In genomic region chr6:31658447-31659199, GRCm38 (mm10) we compare ENCODE assay signal across 22 mouse cellular contexts.
DNase-seq lines count a peak whose midpoint lies in the region; ATAC-seq lines count a peak whose summit lies in the region.
"Had no signal": no experiment of that assay in that cellular context is flagged by ENCODE, and none has a peak within 500 bp of the region (broad histone marks: within the 10 kb centered on the region; RNA-seq: fewer than 3 reads in every experiment).

No protein-coding gene starts in this region.

- peak; percentile 89 for ATAC-seq in heart, embryonic 12.5 days (ENCODE audit: insufficient number of reproducible peaks, low FRiP score)
- peak; percentile 81 for ATAC-seq in erythroid progenitor cell, adult 5-6 weeks (replicated peaks; ENCODE audit: low FRiP score, poor library complexity, severe bottlenecking)
- peak; percentile 98 for ATAC-seq in liver, embryonic 16.5 days (ENCODE audit: low read depth)
- no peak for ATAC-seq in kidney, embryonic 16.5 days (ENCODE audit: low FRiP score, low TSS enrichment)
- ATAC-seq: forebrain, embryonic 13.5 days; midbrain, embryonic 13.5 days; Patski had no signal

- intact Hi-C loops in heart, postnatal 14 days (cut with DNase I) = no loop called here

- H3K9ac ChIP-seq in heart, embryonic 12.5 days = no peak overlapping the region
- H3K9ac ChIP-seq in liver, embryonic 16.5 days (ENCODE audit: low read depth, low read length) = peak overlapping the region; percentile 32; the same call in 1 of the 2 replicates
- H3K9ac ChIP-seq in kidney, embryonic 16.5 days (replicated peaks; ENCODE audit: low read length) = no peak overlapping the region
- H3K9ac ChIP-seq: forebrain, embryonic 13.5 days; lung, embryonic 14.5 days; midbrain, embryonic 13.5 days had no signal

- H3K27me3 ChIP-seq in heart, embryonic 12.5 days (replicated peaks) = peaks cover 22% of the 10 kb centered on the region
- H3K27me3 ChIP-seq in liver, embryonic 16.5 days (ENCODE audit: control insufficient read depth, insufficient read depth, low read depth, low read length) = no peaks in the 10 kb centered on the region
- H3K27me3 ChIP-seq in kidney, embryonic 16.5 days (ENCODE audit: insufficient read depth, low read length) = peaks cover 5% of the 10 kb centered on the region; the same call in 1 of the 2 replicates

- no peak for DNase-seq in heart, postnatal 14 days
- peak; percentile 80 for DNase-seq in c-Kit-negative CD71-positive TER-119-positive erythroid progenitor cells, embryonic 14.5 days (ENCODE audit: low read depth, low spot score)
- no peak for DNase-seq in kidney, postnatal 36 days
- no peak for DNase-seq in urinary bladder, postnatal 10 days (ENCODE audit: low spot score)
- DNase-seq: adrenal gland, adult 8-10 months; cerebellum, adult 11 months; cerebellum, postnatal 25 days; embryo, embryonic 11 days; gastrocnemius, postnatal 25 days; kidney, adult 11 months; kidney, postnatal 10 days; lung, embryonic 14.5 days; lung, postnatal 4 days; thymus, postnatal 36 days had no signal

- peak overlapping the region; percentile 16; the same call in 1 of the 2 replicates for H3K27ac ChIP-seq in heart, embryonic 12.5 days (ENCODE audit: poor library complexity, severe bottlenecking)
- H3K27ac ChIP-seq in liver, embryonic 16.5 days (ENCODE audit: low read length) = peak overlapping the region; percentile 81
- H3K27ac ChIP-seq in kidney, embryonic 16.5 days (ENCODE audit: low read length) = no peak overlapping the region
- H3K27ac ChIP-seq: forebrain, embryonic 13.5 days; midbrain, embryonic 13.5 days had no signal

- H3K4me3 ChIP-seq in heart, embryonic 12.5 days = no peak overlapping the region
- H3K4me3 ChIP-seq in liver, embryonic 16.5 days (ENCODE audit: low read depth, low read length) = peak overlapping the region; percentile 46
- no peak overlapping the region for H3K4me3 ChIP-seq in kidney, embryonic 16.5 days (ENCODE audit: low read length)
- H3K4me3 ChIP-seq: forebrain, embryonic 13.5 days; midbrain, embryonic 13.5 days; myocyte had no signal

- no peaks in the 10 kb centered on the region for H3K9me3 ChIP-seq in heart, embryonic 12.5 days (replicated peaks)
- no peaks in the 10 kb centered on the region for H3K9me3 ChIP-seq in liver, embryonic 16.5 days (replicated peaks; ENCODE audit: control insufficient read depth, low read length)
- no peaks in the 10 kb centered on the region for H3K9me3 ChIP-seq in kidney, embryonic 16.5 days (ENCODE audit: low read length)
- H3K9me3 ChIP-seq: forebrain, embryonic 13.5 days; midbrain, embryonic 13.5 days had no signal

- H3K4me2 ChIP-seq in heart, embryonic 12.5 days = peak overlapping the region; percentile 17; the same call in 1 of the 2 replicates
- H3K4me2 ChIP-seq in liver, embryonic 16.5 days (ENCODE audit: low read depth, low read length) = peak overlapping the region; percentile 64
- H3K4me2 ChIP-seq in kidney, embryonic 16.5 days (replicated peaks; ENCODE audit: low read depth, low read length) = no peak overlapping the region
- H3K4me2 ChIP-seq: forebrain, embryonic 13.5 days; lung, embryonic 14.5 days; midbrain, embryonic 13.5 days had no signal

- 70% methylated on average over 19 of the region's 19 CpGs for WGBS in heart, embryonic 12.5 days
- WGBS in liver, embryonic 16.5 days (ENCODE audit: insufficient replicate concordance) = 23% methylated on average over 19 of the region's 19 CpGs
- WGBS in kidney, embryonic 16.5 days = 78% methylated on average over 19 of the region's 19 CpGs

- H3K4me1 ChIP-seq in heart, embryonic 12.5 days (replicated peaks) = no peaks in the 10 kb centered on the region
- peaks cover 27% of the 10 kb centered on the region for H3K4me1 ChIP-seq in liver, embryonic 16.5 days (ENCODE audit: control insufficient read depth, low read depth, low read length)
- H3K4me1 ChIP-seq in kidney, embryonic 16.5 days (ENCODE audit: insufficient read depth, low read length) = no peaks in the 10 kb centered on the region
- H3K4me1 ChIP-seq: forebrain, embryonic 13.5 days; midbrain, embryonic 13.5 days had no signal

- H3K36me3 ChIP-seq in heart, embryonic 12.5 days = no peaks in the 10 kb centered on the region
- no peaks in the 10 kb centered on the region for H3K36me3 ChIP-seq in liver, embryonic 16.5 days (ENCODE audit: control insufficient read depth, insufficient read depth)
- no peaks in the 10 kb centered on the region for H3K36me3 ChIP-seq in kidney, embryonic 16.5 days (ENCODE audit: insufficient read depth, low read length)
- H3K36me3 ChIP-seq: midbrain, embryonic 13.5 days had no signal
